Mouse (Mus musculus): ENCODE results near the gene Rarb.

The Rarb gene

GRCm38 (mm10) chr14:16677081-16677480, 141.9 kb downstream of the Rarb start:
- TF ChIP-seq POU5F1 (IDR thresholded peaks at IDR 0.05; ENCODE audit: borderline replicate concordance, low read length) (no peak), NANOG (IDR thresholded peaks at IDR 0.05; ENCODE audit: borderline replicate concordance, low read length) (no peak), CTCF (conservative IDR thresholded peaks at IDR 0.05; ENCODE audit: low read length) (no peak)
- H3K27me3 ChIP-seq (ENCODE audit: insufficient read depth, low read length), result no peaks in the 10 kb centered on the region
- no peaks in the 10 kb centered on the region for H3K9me3 ChIP-seq (ENCODE audit: low read length)
- no peak overlapping the region for H3K4me3 ChIP-seq (replicated peaks; ENCODE audit: low read length)
- H3K4me1 ChIP-seq (replicated peaks; ENCODE audit: low read depth, low read length), result no peaks in the 10 kb centered on the region
- no peaks in the 10 kb centered on the region for H3K36me3 ChIP-seq (ENCODE audit: insufficient read depth, low read length)

- H3K9me3 ChIP-seq (ENCODE audit: low read length), result no peaks in the 10 kb centered on the region
- H3K36me3 ChIP-seq (ENCODE audit: insufficient read depth, low read length), result no peaks in the 10 kb centered on the region
- H3K4me3 ChIP-seq (replicated peaks; ENCODE audit: low read length), result no peak overlapping the region
- no peaks in the 10 kb centered on the region for H3K4me1 ChIP-seq (replicated peaks; ENCODE audit: low read depth, low read length)
- H3K27me3 ChIP-seq (ENCODE audit: insufficient read depth, low read length), result no peaks in the 10 kb centered on the region
- no peak for TF ChIP-seq CTCF (conservative IDR thresholded peaks at IDR 0.05; ENCODE audit: low read length)
- TF ChIP-seq NANOG (IDR thresholded peaks at IDR 0.05; ENCODE audit: borderline replicate concordance, low read length), result no peak
- no peak for TF ChIP-seq POU5F1 (IDR thresholded peaks at IDR 0.05; ENCODE audit: borderline replicate concordance, low read length)
These were observed 148.4 kb downstream of the Rarb start for GRCm38 (mm10) chr14:16670571-16670970.

- Histone ChIP-seq H3K9me3 (ENCODE audit: low read length) (peaks cover 84% of the 10 kb centered on the region), H3K36me3 (ENCODE audit: insufficient read depth, low read length) (no peaks in the 10 kb centered on the region), H3K4me1 (replicated peaks; ENCODE audit: low read depth, low read length) (no peaks in the 10 kb centered on the region), H3K4me3 (replicated peaks; ENCODE audit: low read length) (no peak overlapping the region), H3K27me3 (ENCODE audit: insufficient read depth, low read length) (no peaks in the 10 kb centered on the region)
- no peak for TF ChIP-seq NANOG (IDR thresholded peaks at IDR 0.05; ENCODE audit: borderline replicate concordance, low read length)
- no peak for TF ChIP-seq CTCF (conservative IDR thresholded peaks at IDR 0.05; ENCODE audit: low read length)
- TF ChIP-seq POU5F1 (IDR thresholded peaks at IDR 0.05; ENCODE audit: borderline replicate concordance, low read length), result no peak
These were observed 179.6 kb downstream of the Rarb start for GRCm38 (mm10) chr14:16639153-16639943.

DNA sequence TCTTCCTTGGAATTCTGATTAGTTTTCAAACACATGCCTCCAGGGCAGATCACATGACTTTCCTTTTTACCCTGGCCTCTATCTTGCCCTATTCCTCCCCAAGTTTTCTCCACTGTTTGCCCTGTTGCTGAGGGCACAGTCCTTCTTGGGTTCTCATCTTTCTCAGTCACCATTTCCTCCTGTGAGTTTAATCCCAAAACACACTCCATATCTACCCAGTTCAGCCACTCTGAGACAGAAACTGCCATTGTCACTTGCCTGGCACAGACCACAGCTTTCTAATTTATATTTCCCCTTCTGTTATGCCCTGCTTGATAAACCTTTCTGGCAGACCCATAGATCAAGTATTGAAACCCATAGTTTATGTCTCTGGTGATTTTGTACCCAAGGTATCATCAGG, 205.0 kb downstream of the Rarb start:
- H3K9me3 ChIP-seq (ENCODE audit: low read length), result peaks cover 5% of the 10 kb centered on the region; the same call in 1 of the 2 replicates
- H3K27me3 ChIP-seq (ENCODE audit: insufficient read depth, low read length), result no peaks in the 10 kb centered on the region
- TF ChIP-seq CTCF (conservative IDR thresholded peaks at IDR 0.05; ENCODE audit: low read length) (no peak), POU5F1 (IDR thresholded peaks at IDR 0.05; ENCODE audit: borderline replicate concordance, low read length) (no peak)
- H3K36me3 ChIP-seq (ENCODE audit: insufficient read depth, low read length), result no peaks in the 10 kb centered on the region
- H3K4me1 ChIP-seq (replicated peaks; ENCODE audit: low read depth, low read length), result no peaks in the 10 kb centered on the region
- no peak overlapping the region for H3K4me3 ChIP-seq (replicated peaks; ENCODE audit: low read length)

DNA sequence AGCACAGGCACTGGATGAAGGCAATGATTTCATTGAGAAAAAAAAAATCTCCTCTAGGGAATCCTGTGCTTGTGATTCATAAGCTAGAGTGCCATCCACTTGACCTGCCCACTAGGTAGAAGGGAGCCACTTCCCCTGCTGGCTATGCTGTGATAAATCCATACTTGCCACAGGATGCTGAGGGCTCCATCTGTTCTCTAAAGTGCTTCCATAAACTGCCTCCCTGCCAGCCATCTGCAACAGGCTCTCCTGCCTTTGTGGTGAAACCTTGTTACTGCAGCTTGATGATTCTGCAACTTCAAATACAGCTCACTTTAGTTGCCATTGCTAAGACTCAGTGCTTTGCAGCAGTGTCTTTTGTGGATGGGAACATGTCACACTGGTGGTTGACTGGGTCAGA, 213.5 kb downstream of the Rarb start:
- H3K4me1 ChIP-seq (replicated peaks; ENCODE audit: low read depth, low read length), result no peaks in the 10 kb centered on the region
- H3K4me3 ChIP-seq (replicated peaks; ENCODE audit: low read length), result no peak overlapping the region
- H3K9me3 ChIP-seq (ENCODE audit: low read length), result no peaks in the 10 kb centered on the region
- TF ChIP-seq CTCF (conservative IDR thresholded peaks at IDR 0.05; ENCODE audit: low read length), result no peak
- no peak for TF ChIP-seq NANOG (IDR thresholded peaks at IDR 0.05; ENCODE audit: borderline replicate concordance, low read length)
- TF ChIP-seq POU5F1 (IDR thresholded peaks at IDR 0.05; ENCODE audit: borderline replicate concordance, low read length), result no peak
- H3K36me3 ChIP-seq (ENCODE audit: insufficient read depth, low read length), result no peaks in the 10 kb centered on the region
- no peaks in the 10 kb centered on the region for H3K27me3 ChIP-seq (ENCODE audit: insufficient read depth, low read length)

DNA sequence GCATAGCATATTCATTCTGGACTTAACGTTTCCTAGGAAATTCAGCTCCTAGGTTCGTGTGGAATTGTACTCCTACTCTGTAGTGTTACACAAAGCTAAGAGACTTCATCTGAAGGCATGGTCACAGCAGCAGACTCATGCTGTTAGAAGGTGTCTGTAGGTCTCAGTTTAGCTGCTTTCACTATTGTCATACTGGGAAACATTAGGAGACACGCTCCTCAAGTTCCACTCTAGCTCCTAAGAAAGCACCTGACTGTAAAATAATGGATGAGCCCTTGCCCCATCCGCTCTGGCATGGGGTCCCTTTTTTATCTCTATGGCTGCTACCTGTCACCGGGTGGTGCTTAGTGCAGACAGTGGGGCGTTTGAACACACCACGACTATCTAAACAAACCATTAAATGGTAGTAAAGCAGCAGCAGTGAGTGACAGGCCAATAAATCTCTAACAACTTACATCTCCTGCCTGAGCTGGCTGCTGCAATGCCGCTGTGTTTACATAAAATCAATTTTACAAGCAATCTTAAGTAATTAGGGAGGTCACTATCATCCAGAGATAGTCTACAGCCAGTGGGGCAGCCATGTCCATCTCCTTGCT, 214.4 kb downstream of the Rarb start:
- Histone ChIP-seq H3K36me3 (ENCODE audit: insufficient read depth, low read length) (no peaks in the 10 kb centered on the region), H3K4me1 (replicated peaks; ENCODE audit: low read depth, low read length) (no peaks in the 10 kb centered on the region), H3K9me3 (ENCODE audit: low read length) (no peaks in the 10 kb centered on the region), H3K27me3 (ENCODE audit: insufficient read depth, low read length) (no peaks in the 10 kb centered on the region), H3K4me3 (replicated peaks; ENCODE audit: low read length) (no peak overlapping the region)
- TF ChIP-seq NANOG (IDR thresholded peaks at IDR 0.05; ENCODE audit: borderline replicate concordance, low read length) (no peak), CTCF (conservative IDR thresholded peaks at IDR 0.05; ENCODE audit: low read length) (no peak), POU5F1 (IDR thresholded peaks at IDR 0.05; ENCODE audit: borderline replicate concordance, low read length) (no peak)

- no peak overlapping the region for H3K4me3 ChIP-seq (replicated peaks; ENCODE audit: low read length)
- H3K4me1 ChIP-seq (replicated peaks; ENCODE audit: low read depth, low read length), result no peaks in the 10 kb centered on the region
- no peaks in the 10 kb centered on the region for H3K27me3 ChIP-seq (ENCODE audit: insufficient read depth, low read length)
- H3K36me3 ChIP-seq (ENCODE audit: insufficient read depth, low read length), result no peaks in the 10 kb centered on the region
- H3K9me3 ChIP-seq (ENCODE audit: low read length), result no peaks in the 10 kb centered on the region
- TF ChIP-seq POU5F1 (IDR thresholded peaks at IDR 0.05; ENCODE audit: borderline replicate concordance, low read length) (no peak), CTCF (conservative IDR thresholded peaks at IDR 0.05; ENCODE audit: low read length) (no peak), NANOG (IDR thresholded peaks at IDR 0.05; ENCODE audit: borderline replicate concordance, low read length) (no peak)
These were observed 215.8 kb downstream of the Rarb start for GRCm38 (mm10) chr14:16603040-16603590.

DNA sequence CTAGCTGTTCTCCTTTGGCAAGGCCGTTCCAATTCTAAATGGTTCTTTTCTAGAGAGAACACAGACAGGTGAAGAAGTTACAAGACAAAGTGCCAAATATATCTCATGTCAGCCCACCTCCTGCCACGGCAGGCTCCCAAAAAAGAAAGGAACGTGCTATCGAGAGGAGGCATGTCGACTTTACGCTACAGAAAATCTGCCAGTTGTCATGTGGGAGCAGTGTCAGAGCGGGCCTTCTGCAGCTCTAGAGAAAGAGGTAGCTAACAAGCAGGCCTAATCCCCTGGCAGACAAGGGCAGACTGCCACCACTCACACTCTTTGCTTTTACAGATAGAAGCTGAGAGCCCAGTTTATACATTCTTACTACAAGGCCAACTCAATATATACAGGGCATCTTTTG, 219.7 kb downstream of the Rarb start:
- Histone ChIP-seq H3K4me1 (replicated peaks; ENCODE audit: low read depth, low read length) (no peaks in the 10 kb centered on the region), H3K4me3 (replicated peaks; ENCODE audit: low read length) (no peak overlapping the region), H3K9me3 (ENCODE audit: low read length) (no peaks in the 10 kb centered on the region), H3K36me3 (ENCODE audit: insufficient read depth, low read length) (no peaks in the 10 kb centered on the region), H3K27me3 (ENCODE audit: insufficient read depth, low read length) (no peaks in the 10 kb centered on the region)
- TF ChIP-seq POU5F1 (IDR thresholded peaks at IDR 0.05; ENCODE audit: borderline replicate concordance, low read length), result no peak
- no peak for TF ChIP-seq CTCF (conservative IDR thresholded peaks at IDR 0.05; ENCODE audit: low read length)
- TF ChIP-seq NANOG (IDR thresholded peaks at IDR 0.05; ENCODE audit: borderline replicate concordance, low read length), result no peak
